Mouse (Mus musculus) CD4-positive, CD25-positive, alpha-beta regulatory T cell (primary cell): Measurements from ENCODE around the gene Olfr698. TPM values are rescaled to one million over a fixed set of nuclear protein-coding genes. Genes with fewer than 3 reads are reported as not detected.

Experiments
- polyA plus RNA-seq: library from polyadenylated mRNA; unstranded; fragments of 100-300 nt; shearing (Covaris generic); gene quantifications from one replicate; pipeline ENCODE4 v1.2.1, GENCODE M21; 2017

Olfr698 gene
- not detected for polyA plus RNA-seq

DNA sequence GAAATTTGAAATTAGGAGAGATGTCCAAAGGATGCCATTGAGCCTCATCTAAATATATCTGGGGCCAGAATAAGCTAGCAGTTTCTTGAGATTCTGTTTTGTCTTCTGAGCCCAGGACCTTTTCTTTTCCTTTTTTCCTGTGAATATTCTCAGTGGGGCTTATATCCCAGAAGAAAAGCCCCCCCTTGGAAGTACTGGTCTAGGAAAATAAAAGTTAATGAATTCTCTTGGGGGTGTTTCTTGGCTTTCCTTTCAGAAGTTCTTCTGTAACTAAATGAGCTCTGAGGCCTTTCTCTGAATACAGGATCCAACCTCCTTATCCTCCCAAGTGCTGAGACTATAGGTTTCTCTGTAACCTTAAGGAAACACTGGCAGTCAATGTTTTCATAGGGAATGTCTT is at the start of gene Olfr698:
Gene Olfr698, minus strand, starts transcription at position 101 of the 400 bp plus-strand sequence.

DNA sequence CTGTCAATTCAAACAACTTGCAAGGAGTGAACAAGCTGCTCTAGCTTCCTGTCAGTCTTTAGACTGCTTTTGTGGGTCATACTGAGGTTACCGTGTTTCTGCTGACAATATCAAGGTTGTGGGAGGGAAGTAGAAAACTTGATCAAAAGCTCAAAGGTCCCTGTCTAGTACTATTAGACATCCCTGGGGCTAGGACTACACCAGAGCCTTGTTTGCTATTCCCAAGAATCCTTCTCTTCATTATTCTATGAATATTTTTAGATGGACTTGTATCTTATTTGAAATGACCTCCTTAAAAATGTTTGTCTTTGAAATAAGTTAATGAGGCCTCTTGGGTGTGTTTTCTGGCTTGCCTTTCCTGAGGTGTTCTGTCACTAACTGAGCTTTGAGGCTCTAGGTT is 37.9 kb upstream of the Olfr698 start, which contains the start of gene Olfr699:
Gene Olfr699, minus strand, starts transcription at position 101 of the 400 bp plus-strand sequence.

DNA sequence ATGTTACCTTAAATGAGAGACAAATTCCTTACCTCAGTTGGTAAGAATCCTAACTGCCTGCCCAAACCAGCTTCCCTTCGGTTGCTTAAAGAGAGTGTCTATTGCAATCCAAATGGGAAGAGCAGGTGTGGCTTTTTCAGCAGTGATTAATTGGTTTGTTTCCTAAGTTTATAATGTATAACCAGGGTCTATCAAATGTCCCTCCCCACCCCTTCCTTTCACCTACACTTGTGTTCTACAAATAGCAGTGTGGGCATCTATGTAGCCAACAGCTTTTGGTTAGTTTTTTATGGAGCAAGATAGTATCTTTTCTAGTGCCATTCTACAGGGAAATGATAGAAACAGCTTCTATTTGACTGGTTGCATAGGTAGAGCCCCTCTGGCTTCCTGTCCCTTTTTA is 12.9 kb downstream of the Olfr698 start, which contains the start of gene Olfr697:
Gene Olfr697, minus strand, starts transcription at position 101 of the 400 bp plus-strand sequence.

DNA sequence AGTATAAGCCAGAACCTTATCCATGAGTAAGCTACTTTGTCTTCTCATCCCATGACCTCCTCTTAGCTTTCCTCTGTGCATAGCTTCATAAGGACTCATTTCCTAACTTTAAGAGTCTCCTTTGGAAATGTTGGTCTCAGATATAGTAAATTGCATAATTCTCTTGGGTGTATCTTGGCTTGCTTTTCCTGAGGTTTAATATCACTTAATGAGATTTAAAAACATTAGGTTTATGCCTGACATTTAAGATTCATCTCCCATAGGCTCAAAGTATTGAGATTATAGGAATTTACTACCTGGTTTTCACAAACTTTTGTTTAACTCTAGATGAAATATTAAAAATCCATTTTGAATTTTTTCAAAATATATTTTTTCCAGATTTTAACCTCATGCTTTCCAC is 38.9 kb downstream of the Olfr698 start, which contains the start of gene Olfr695:
Gene Olfr695, minus strand, starts transcription at position 101 of the 400 bp plus-strand sequence.

Other genes starting within 250 kb of the Olfr698 start
- gene Olfr693, start 74.8 kb downstream of the Olfr698 start, polyA plus RNA-seq: 0.05 TPM
- 0.04 TPM for gene Olfr694, start 63.6 kb downstream of the Olfr698 start, polyA plus RNA-seq
- not detected for gene Olfr695, start 39.0 kb downstream of the Olfr698 start, polyA plus RNA-seq
- not detected for gene Olfr697, start 13.0 kb downstream of the Olfr698 start, polyA plus RNA-seq
- gene Olfr699, start 37.8 kb upstream of the Olfr698 start, polyA plus RNA-seq: not detected
- not detected for gene Olfr700, start 53.4 kb upstream of the Olfr698 start, polyA plus RNA-seq
- not detected for gene Olfr701, start 58.7 kb upstream of the Olfr698 start, polyA plus RNA-seq
- gene Olfr702, start 78.5 kb upstream of the Olfr698 start, polyA plus RNA-seq: not detected
- gene Olfr703, start 88.0 kb upstream of the Olfr698 start, polyA plus RNA-seq: not detected
- not detected for gene Olfr704, start 107.8 kb upstream of the Olfr698 start, polyA plus RNA-seq
- gene Olfr705, start 121.5 kb upstream of the Olfr698 start, polyA plus RNA-seq: not detected
- gene Olfr706, start 132.8 kb upstream of the Olfr698 start, polyA plus RNA-seq: not detected
- not detected for gene Olfr707, start 145.8 kb upstream of the Olfr698 start, polyA plus RNA-seq
- gene Olfr1532-ps1, start 152.6 kb upstream of the Olfr698 start, polyA plus RNA-seq: not detected
- not detected for gene Olfr709-ps1, start 176.8 kb upstream of the Olfr698 start, polyA plus RNA-seq
- not detected for gene Olfr710, start 192.9 kb upstream of the Olfr698 start, polyA plus RNA-seq
- gene Olfr6, start 208.5 kb upstream of the Olfr698 start, polyA plus RNA-seq: 0.19 TPM
- not detected for gene Olfr711, start 220.1 kb upstream of the Olfr698 start, polyA plus RNA-seq